Mouse (Mus musculus): Measurements from ENCODE around the gene Pitpna. TPM values are rescaled to one million over a fixed set of nuclear protein-coding genes. Genes with fewer than 3 reads are reported as not detected.
"Not testable (repeated sequence)": the region's sequence is repeated elsewhere in the genome, so short reads cannot be mapped to it uniquely, and the experiment has no call there.

Gene Pitpna
- 100 to 1,000 TPM; 300 to 319 (median 307) TPM for total RNA-seq (2022)

GRCm38 (mm10) chr11:75587493-75588284, at the start of gene Pitpna:
Gene Pitpna, plus strand, starts transcription at chr11:75588097.
- DNase-seq (ENCODE audit: low spot score in 2 of 2), result peak; percentile 90 to 95

DNA sequence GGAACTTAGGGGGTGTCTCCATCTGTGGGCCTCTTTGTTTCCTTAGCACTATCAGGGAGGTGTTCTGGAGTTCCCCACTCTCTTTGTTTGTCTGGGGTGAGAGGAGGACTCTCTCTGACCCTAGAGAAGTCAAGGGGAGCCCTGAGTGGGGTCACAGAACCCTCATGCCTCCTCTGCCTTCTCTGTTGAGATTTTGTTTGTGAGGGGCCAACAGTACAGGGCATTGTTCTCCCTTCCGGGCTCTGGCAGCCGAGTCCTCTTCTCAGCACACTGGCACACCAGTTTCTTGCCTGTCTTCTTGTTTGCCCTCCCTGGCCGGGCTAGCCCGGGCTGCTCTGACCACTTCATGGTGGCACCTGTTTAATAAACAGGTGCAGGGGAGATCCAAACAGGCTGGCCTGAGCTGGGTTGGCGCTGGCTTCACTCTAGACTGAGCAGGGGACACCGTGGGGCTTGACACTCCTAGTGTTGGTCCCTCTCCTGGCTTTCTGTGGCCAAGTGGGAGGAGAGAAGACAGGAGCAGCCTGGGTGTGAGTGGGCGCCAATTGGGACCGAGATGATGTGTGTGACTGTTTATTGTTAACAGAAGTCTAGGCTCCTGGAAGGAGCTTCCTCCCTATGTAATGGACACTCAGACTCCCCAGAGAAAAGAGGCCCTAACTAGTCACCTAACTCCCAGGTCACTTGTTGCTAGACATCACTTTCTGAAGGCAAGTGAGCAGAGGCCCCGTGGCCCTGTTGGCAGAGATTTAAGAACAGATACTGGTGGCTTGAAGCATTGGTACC, 49.5 kb upstream of the Pitpna start:
- DNase-seq (ENCODE audit: low spot score in 2 of 2), result no peak

DNA sequence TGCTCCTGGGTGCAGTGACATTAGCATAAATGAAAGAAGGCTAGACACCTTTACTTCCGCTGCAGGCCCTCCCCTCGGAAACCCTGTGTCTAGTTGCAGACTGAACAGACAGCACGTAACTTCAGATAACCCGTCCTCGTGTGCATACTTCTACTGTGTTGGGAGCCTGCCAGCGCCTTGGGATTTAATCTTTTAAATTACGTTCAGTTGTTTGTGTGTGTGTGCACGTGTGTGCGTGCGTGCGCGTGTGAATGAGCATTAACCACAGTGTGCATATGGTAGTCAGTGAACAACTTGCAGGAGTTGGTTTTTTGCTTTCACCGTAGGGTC, 49.0 kb upstream of the Pitpna start:
- no peak for DNase-seq (ENCODE audit: low spot score in 2 of 2)

GRCm38 (mm10) chr11:75540209-75540608, 47.7 kb upstream of the Pitpna start:
- no peak for DNase-seq (ENCODE audit: low spot score in 2 of 2)

GRCm38 (mm10) chr11:75540710-75541581, 47.0 kb upstream of the Pitpna start:
- no peak for DNase-seq (ENCODE audit: low spot score in 2 of 2)

GRCm38 (mm10) chr11:75544713-75545112, 43.2 kb upstream of the Pitpna start:
- DNase-seq (ENCODE audit: low spot score in 2 of 2), result no peak

DNA sequence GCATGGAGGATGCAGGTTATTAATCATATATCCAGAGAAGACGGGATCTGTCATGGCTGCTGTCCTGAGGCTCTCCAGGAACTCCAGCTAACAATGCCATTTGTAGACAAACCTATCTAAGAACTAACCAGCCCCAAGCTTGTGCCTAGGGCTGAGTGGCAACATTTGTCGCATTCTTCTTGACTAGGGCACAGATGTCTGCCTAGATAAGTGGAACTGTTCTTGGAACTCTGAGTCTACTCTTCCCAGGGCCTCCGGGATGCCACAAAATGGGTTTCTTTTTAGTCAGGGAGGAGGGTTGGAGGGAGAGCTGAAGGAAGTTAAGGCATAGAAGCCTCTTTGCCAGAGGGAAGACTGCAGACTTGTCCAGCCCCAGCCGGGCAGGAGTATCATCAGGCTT, 41.8 kb upstream of the Pitpna start:
- DNase-seq (ENCODE audit: low spot score in 2 of 2), result no peak

GRCm38 (mm10) chr11:75549658-75550111, 38.2 kb upstream of the Pitpna start:
- DNase-seq (ENCODE audit: low spot score in 2 of 2), result no peak

GRCm38 (mm10) chr11:75550200-75550946, 37.5 kb upstream of the Pitpna start:
- no peak for DNase-seq (ENCODE audit: low spot score in 2 of 2)

- DNase-seq (ENCODE audit: low spot score in 2 of 2), result no peak
Observed at GRCm38 (mm10) chr11:75551321-75551720, 36.6 kb upstream of the Pitpna start.

GRCm38 (mm10) chr11:75551961-75552441, 35.9 kb upstream of the Pitpna start:
- DNase-seq (ENCODE audit: low spot score in 2 of 2), result no peak

DNA sequence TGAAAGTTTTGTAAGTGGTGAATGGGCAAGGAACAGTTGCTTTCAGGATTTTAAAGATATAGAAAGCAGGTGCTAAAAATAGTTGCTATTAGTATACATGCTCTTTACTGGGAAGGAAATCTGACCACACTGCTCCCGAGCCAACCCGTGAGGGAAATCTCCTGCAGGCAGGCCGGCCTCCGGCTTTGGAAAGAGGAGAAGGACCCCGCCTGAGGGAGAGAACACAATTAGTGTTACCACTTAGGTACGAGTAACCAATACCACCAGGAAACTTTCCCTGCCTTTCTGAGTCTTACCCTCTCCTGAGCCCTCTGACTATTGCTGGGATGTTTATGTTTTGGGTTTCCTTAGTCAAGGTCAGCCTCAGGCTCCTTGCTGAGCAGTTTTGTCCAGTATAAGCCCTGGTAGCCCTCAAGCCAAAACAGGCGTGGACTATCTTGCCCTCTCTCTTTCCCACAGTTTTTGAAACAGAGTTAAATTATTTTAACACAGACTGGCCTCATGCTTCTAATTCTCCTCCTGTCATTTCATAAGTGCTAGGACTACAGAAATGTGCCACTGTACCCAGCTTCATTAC, 34.9 kb upstream of the Pitpna start:
- DNase-seq (ENCODE audit: low spot score in 2 of 2), result no peak

GRCm38 (mm10) chr11:75556006-75556405, 31.9 kb upstream of the Pitpna start:
- not testable (repeated sequence) for DNase-seq (ENCODE audit: low spot score in 2 of 2)

GRCm38 (mm10) chr11:75557142-75557541, 30.8 kb upstream of the Pitpna start:
- no peak for DNase-seq (ENCODE audit: low spot score in 2 of 2)

- no peak for DNase-seq (ENCODE audit: low spot score in 2 of 2)
Observed at GRCm38 (mm10) chr11:75558101-75558500, 29.8 kb upstream of the Pitpna start.

GRCm38 (mm10) chr11:75559870-75560504, 27.9 kb upstream of the Pitpna start:
- no peak for DNase-seq (ENCODE audit: low spot score in 2 of 2)

- no peak for DNase-seq (ENCODE audit: low spot score in 2 of 2)
Observed at GRCm38 (mm10) chr11:75560530-75561409, 27.1 kb upstream of the Pitpna start.

GRCm38 (mm10) chr11:75561410-75561791, 26.5 kb upstream of the Pitpna start:
- no peak for DNase-seq (ENCODE audit: low spot score in 2 of 2)

DNA sequence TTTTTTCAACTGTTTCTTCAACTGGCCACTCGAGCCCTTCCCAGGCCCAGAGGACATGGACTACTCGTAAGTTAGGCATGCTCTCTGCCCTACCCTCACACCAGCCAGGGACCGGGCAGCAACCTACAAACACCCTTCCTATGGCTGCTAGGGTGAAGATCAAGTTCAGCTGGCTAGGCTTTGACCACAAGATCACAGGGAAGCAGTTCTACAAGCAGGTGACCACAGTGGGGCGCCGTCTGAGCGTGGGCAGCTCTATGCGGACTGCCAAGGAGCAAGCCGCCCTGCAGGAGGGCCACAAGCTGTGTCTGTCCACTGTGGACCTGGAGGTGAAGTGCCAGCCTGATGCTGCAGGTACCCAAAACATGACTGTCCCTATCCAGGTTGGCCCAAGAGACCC, 25.1 kb upstream of the Pitpna start:
- no peak for DNase-seq (ENCODE audit: low spot score in 2 of 2)

Data from left cerebral cortex, adult 8-10 months (tissue).